Mouse (Mus musculus) adrenal gland, postnatal 14 days (tissue): ENCODE measurements at regions not wholly inside any gene's neighbourhood (a gene's known extent, or its start where the extent isn't known, plus 50 kb on each side); places are given as distances from the start of the nearest gene placed in this dataset.

Experiments used
- DNase-seq: peaks from one replicate; pipeline ENCODE4 v3.0.0; 2021; ENCODE audit warnings: mixed read lengths

DNA sequence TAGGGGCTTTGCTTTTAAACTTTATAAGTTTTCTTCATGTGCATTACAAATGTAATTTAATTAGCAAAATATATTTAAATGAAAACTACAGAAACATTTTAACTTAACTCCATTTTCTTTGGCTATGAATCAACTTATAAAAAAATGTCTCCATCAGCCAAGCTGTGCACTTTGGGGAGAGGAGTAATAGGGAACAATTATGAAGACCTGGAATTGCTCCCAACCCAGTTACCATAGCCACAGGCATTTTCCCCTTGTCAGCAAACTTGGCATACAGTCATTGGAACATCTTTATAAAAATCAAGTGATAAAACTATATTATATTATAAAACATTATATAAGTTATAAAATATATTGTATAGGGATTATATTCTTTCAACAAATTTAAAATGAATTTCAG lies 65.0 kb downstream of the Atxn7l3b start:
- DNase-seq = no peak

DNA sequence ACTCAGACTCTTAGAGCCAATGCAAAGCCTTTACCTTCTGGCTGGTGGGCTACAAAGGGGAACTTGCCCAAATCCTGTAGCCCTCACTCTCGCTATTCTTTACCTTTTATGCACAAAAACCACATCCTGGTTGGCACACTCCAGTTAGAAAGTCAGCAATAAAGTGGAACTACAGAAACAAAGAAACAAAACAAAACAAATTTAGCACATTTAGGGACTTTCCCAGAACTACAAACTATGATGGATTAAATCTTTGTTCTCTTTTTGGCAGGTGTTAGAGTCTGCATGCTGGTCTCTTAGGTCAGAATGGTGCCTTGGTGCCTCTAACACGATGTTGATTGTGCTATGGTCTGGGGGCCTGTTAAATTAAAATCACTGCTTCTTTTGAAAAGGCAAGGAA lies 65.4 kb downstream of the Atxn7l3b start:
- no peak for DNase-seq

DNA sequence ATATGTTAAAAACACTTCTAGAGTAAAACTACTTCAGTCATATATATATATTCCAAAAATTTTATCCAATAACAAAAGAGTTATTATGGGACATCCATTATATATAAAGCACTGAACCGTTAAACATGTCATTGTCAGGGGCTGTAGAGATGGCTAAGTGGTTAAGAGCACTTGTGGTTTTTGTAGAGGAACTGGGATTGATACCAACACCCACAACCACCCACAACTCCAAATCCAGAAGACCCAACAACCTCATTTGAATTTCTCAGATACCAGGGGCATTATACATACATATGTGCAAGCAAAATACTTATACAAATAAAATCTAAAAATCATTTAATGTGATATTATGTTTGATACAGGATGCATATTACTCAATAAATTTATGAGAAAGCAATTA lies 76.8 kb downstream of the Atxn7l3b start:
- DNase-seq = no peak

DNA sequence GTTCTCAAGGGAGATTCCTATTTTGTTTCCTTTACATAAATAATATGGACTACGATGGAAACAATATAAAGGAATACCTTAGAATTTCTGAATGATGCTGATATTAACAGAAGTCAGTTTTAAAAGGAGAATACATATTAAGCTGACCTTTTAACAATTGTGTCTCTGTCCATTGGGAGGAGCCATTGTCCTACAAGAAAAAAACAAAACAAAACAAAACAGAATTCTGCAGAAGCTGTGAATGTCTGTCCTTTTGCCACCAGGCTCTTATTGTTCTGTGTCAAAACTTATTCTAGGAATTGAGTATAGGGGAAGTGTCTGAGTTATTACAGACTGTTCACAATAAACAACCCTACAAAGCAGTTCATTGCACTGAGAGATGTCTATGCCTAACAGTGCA lies 82.6 kb downstream of the Atxn7l3b start:
- no peak for DNase-seq

- DNase-seq = no peak
Observed at GRCm38 (mm10) chr10:112837400-112838035, 91.3 kb downstream of the Atxn7l3b start.

GRCm38 (mm10) chr10:112835970-112836369 lies 92.8 kb downstream of the Atxn7l3b start:
- no peak for DNase-seq

GRCm38 (mm10) chr10:112835508-112835907 lies 93.3 kb downstream of the Atxn7l3b start:
- DNase-seq = no peak

DNA sequence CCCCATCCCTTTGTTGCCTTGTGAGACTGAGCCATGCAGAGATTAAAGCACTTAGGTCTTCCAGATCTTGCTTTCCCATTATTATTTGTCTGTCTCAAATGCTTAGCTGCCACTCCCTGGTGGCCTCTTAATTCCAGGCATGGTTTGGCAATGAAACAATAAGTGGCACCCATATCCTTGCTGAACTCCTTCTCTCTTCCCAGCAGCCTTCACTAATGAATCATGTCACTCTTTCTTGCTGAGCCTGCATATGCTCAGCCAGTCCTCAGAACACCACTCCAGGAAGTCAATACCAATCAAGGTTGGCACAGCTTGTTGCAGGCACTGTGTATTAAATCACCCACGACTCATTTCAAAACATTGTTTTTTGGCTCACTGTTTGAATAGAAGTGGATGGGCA lies 118.6 kb downstream of the Atxn7l3b start:
- DNase-seq = no peak

DNA sequence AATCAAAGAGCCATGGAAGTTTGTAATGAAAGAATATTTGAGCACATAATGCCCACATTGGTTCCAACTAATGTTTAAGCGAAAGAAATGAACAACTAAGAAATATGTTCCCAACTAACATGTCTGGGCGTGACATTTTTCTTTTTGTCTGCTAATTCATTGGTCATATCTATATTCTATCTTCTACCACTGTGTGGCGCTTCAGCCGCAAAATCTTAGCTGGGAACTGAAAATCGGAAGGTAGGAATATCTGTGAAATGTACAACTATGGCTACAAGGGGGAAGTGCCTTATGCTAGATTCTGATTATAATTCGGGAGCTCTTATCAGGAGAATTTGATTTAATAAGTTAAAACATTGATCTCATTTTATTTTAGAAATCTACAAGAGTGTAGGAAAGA lies 125.2 kb downstream of the Atxn7l3b start:
- DNase-seq = peak; percentile 6

DNA sequence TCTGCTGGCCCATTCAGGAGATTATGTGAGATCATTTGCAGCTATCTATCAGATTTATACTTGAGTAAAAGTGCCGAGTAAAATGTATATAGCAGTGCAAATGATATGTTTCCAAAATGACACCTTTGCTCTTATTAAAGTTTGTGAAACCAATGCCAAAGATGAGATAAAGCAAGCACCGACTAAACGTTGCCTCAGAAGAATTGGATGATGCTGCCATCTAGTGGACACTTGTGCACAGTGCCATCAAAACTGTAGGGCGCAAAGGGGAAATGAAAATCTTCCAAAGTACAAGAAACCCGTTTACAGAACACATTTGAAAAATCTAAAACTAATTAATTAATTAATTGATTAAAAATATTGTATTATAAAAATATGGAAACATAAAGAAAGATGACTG lies 127.2 kb downstream of the Atxn7l3b start:
- DNase-seq = peak; percentile 43

DNA sequence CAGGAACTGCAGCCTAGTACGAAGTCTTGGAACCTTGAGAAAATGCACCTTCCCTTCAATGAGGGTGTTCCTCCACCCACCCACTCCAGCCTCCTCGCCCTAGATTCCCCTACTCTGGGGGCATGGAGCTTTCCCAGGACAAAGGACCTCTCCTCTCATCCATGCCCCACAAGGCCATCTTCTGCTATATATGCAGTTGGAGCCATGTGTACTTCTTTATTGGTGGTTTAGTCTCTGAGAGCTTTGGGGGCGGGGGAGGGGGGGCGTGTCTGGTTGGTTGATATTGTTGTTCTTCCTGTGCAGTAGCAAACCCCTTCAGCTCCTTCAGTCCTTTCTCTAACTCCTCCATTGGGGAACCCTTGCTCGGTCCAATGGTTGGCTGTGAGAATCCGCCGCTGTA lies 130.2 kb downstream of the Atxn7l3b start:
- no peak for DNase-seq

DNA sequence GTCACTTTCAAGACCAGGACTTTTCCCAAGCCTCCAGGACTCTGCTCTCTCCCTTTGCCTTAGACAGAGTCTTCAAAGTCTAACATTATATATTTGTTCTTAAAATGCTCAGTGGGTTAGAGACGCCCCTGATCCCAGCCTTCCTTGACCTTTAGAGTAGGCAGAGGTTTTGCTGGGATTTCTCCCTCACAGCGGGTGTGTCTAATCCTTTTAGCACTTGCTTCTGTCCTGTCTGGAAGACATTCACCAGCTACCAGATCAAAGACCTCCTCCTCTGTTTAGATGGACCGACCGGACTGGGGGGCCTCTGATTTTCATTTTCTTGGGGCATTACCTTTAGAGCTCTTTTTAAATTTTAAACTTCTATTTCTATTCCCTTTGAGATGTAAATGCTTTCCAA lies 130.7 kb downstream of the Atxn7l3b start:
- DNase-seq = no peak

DNA sequence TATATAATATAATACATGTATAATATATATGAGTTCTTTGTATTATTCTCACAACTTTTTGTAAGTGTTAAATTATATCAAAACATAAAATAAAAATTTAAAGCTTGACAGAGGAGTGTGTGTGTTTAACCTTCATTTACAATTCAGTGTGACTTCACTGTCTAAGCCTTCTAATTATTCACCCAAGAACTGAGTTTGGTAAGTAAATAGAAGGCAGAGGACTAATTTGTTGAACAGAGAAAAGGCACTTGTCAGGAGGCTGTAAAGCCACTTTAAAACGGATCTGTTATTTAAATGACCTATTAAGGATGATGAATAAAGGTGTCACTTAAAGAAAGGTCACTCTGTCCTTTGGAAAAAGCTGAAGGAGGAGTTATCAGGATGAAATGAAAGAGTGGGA lies 132.9 kb downstream of the Atxn7l3b start:
- DNase-seq = no peak

DNA sequence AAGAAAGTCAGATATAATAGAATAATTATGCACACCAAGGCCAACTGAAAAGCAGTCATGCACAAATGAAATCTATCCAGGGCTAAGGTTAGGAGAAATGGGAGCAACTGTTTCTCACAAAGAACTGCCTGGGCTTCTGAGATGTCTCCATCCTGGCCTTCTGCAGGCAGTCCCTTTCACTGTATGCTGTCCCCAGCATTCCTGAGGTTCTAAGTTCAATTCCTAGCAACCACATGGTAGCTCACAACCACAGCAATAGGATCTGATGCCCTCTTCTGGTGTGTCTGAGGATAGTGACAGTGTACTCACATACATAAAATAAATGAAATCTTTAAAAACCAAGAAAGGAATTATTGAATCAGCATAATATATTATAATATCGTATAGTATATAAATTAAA lies 133.3 kb downstream of the Atxn7l3b start:
- DNase-seq = no peak

GRCm38 (mm10) chr10:112788236-112788635 lies 140.6 kb downstream of the Atxn7l3b start:
- DNase-seq = peak; percentile 49

GRCm38 (mm10) chr10:112774262-112774661 lies 154.5 kb downstream of the Atxn7l3b start:
- DNase-seq = no peak

DNA sequence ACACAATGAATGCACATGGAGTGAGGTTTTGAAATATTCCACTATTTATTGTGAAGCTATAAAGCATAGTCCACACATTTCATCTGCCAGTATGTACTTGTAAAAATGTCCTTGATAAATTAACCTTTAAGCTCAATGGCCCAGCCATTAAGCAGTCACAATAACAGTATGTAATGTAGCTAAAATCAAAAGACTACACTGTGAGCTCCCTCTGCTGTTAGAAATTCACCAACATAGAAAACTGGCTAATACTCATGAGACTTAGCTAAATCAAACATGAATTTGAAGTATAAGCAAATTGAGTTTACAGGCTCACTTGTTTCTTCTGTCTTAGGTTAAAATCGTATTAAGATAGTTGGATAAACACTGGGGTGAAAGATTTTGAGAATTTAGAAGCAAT lies 182.1 kb downstream of the Atxn7l3b start:
- no peak for DNase-seq

DNA sequence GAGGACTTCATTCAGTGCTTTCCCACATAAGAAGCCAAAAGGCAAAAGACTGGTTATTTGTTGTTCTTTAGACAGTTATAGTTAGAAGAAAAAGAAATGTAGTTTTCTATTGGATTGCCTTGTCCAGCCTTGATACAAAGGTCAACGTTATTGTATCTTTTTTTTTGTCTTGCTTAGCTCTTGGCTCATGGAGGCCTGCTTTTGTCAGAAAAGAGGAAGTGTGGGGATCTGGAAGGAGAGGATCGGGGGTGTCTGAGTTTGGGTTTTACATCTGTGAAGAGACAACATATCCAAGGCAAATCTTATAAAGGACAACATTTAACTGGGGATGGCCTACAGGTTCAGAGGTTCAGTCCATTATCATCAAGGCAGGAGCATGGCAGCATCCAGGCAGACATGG lies 185.3 kb downstream of the Atxn7l3b start:
- no peak for DNase-seq

- no peak for DNase-seq
Observed at GRCm38 (mm10) chr10:112742123-112742522, 186.7 kb downstream of the Atxn7l3b start.
